Mouse (Mus musculus): ENCODE measurements around the gene Pax7.

DNA sequence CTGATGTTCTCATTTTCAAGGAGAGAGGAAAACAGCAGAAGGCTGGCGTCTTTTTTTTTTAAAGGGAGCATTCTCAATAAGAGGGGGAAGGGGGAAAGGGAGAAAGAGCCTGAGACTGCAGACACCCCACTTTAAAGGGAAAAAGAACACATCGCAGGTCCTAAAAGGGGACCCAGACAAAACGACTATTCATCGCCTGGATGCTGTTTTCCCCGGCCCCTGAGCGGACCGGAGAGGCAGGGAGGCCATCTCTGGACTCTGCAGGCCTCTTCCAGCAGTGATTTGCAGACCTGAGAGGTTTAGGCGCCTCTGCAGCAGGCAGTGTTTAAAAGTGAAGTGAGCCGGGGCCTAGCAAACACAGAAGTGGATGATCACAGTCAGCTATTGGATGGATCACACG lies 25.5 kb downstream of the Pax7 start:
- TF ChIP-seq CTCF (IDR thresholded peaks at IDR 0.05; ENCODE audit: low read depth, low read length) (no peak), POLR2A (IDR thresholded peaks at IDR 0.05; ENCODE audit: extremely low read depth, insufficient read depth, low read length) (no peak)
